Mouse (Mus musculus) hindbrain, embryonic 15.5 days (tissue): ENCODE data around the gene Nipbl. TPM values are rescaled to one million over a fixed set of nuclear protein-coding genes. Genes with fewer than 3 reads are reported as not detected.
A peak's percentile ranks its signal among the peaks of the same experiment; 100 is the strongest.

Experiments used
- ATAC-seq: fragments of 200-750 bp; cut with Nextera tagmentation; 2 replicates; pipeline ENCODE4 v1.8.0; 2017; ENCODE audit warnings: low read depth, moderate number of reproducible peaks, moderate TSS enrichment; ENCODE audit not compliant: low FRiP score
- H3K27ac ChIP-seq: fragments of 300-500 bp; sonication (generic); replicated peaks from 2 replicates; pipeline ENCODE4 v1.5.1; 2015; ENCODE audit warnings: mild to moderate bottlenecking, inconsistent platforms
- H3K27me3 ChIP-seq: fragments of 300-500 bp; sonication (generic); 2 replicates; pipeline ENCODE4 v1.6.1; 2015; ENCODE audit warnings: control low read depth, inconsistent platforms
- H3K36me3 ChIP-seq: fragments of 300-500 bp; sonication (generic); 2 replicates; pipeline ENCODE4 v1.6.1; 2015; ENCODE audit warnings: control low read depth, inconsistent platforms
- H3K4me1 ChIP-seq: fragments of 300-500 bp; sonication (generic); replicated peaks from 2 replicates; pipeline ENCODE4 v1.6.1; 2015; ENCODE audit warnings: control low read depth, inconsistent platforms
- H3K4me2 ChIP-seq: fragments of 300-500 bp; sonication (generic); 2 replicates; pipeline ENCODE4 v1.6.1; 2015; ENCODE audit warnings: moderate library complexity, mild to moderate bottlenecking, inconsistent platforms
- H3K4me3 ChIP-seq: fragments of 300-500 bp; sonication (generic); 2 replicates; pipeline ENCODE4 v1.5.1; 2015; ENCODE audit warnings: mild to moderate bottlenecking, inconsistent platforms
- H3K9ac ChIP-seq: fragments of 300-500 bp; sonication (generic); 2 replicates; pipeline ENCODE4 v1.6.1; 2015; ENCODE audit warnings: inconsistent platforms
- H3K9me3 ChIP-seq: fragments of 300-500 bp; sonication (generic); 2 replicates; pipeline ENCODE4 v1.6.1; 2016; ENCODE audit warnings: control low read depth, inconsistent platforms
- WGBS: fragments of 180-500 bp; shearing (Covaris S2); methylation state at CpG from one replicate; pipeline ENCODE4 v1.1.7; 2015; 5-methylcytosine and 5-hydroxymethylcytosine counted together
- polyA plus RNA-seq: library from polyadenylated mRNA; unstranded; fragments of >200 nt; fragmentation: Nextera tagmentation; extraction: Ambion mirVana; gene quantifications from 2 replicates; pipeline ENCODE4 v1.2.1, GENCODE M21; 2015

Nipbl gene
- polyA plus RNA-seq, 1 experiment from 2014 or later, result 13.7 TPM

- Histone ChIP-seq H3K27me3 (no peaks in the 10 kb centered on the region), H3K9me3 (no peaks in the 10 kb centered on the region), H3K9ac (peak overlapping the region; percentile 81), H3K36me3 (no peaks in the 10 kb centered on the region), H3K4me2 (peak overlapping the region; percentile 99), H3K4me1 (peaks cover 35% of the 10 kb centered on the region), H3K4me3 (peak overlapping the region; percentile 96), H3K27ac (peak overlapping the region; percentile 98; the same call in 1 of the 2 replicates)
- no peak for ATAC-seq
- under 1% methylated on average over 19 of the region's 19 CpGs for WGBS
Observed at GRCm38 (mm10) chr15:8445951-8446419, 1.7 kb upstream of the Nipbl start.

GRCm38 (mm10) chr15:8444890-8445597 lies 781 bp upstream of the Nipbl start:
- Histone ChIP-seq H3K9me3 (no peaks in the 10 kb centered on the region), H3K9ac (peak overlapping the region; percentile 81), H3K36me3 (no peaks in the 10 kb centered on the region), H3K4me3 (peak overlapping the region; percentile 96), H3K4me1 (peaks cover 35% of the 10 kb centered on the region), H3K4me2 (peak overlapping the region; percentile 99), H3K27me3 (no peaks in the 10 kb centered on the region), H3K27ac (peak overlapping the region; percentile 98)
- WGBS, result under 1% methylated on average over 48 of the region's 57 CpGs
- peak; percentile 79 for ATAC-seq

GRCm38 (mm10) chr15:8443168-8443925 lies 916 bp downstream of the Nipbl start:
- peak overlapping the region; percentile 81 for H3K9ac ChIP-seq
- peak; percentile 55 for ATAC-seq
- peaks cover 33% of the 10 kb centered on the region for H3K4me1 ChIP-seq
- peak overlapping the region; percentile 68 for H3K4me2 ChIP-seq
- under 1% methylated on average over 40 of the region's 40 CpGs for WGBS
- no peaks in the 10 kb centered on the region for H3K9me3 ChIP-seq
- no peaks in the 10 kb centered on the region for H3K27me3 ChIP-seq
- peak overlapping the region; percentile 98 for H3K27ac ChIP-seq
- H3K36me3 ChIP-seq, result no peaks in the 10 kb centered on the region
- H3K4me3 ChIP-seq, result peak overlapping the region; percentile 96

- 1% methylated on average over 6 of the region's 6 CpGs for WGBS
- H3K9me3 ChIP-seq, result no peaks in the 10 kb centered on the region
- peaks cover 30% of the 10 kb centered on the region for H3K4me1 ChIP-seq
- peak overlapping the region; percentile 96 for H3K4me3 ChIP-seq
- peak overlapping the region; percentile 81 for H3K9ac ChIP-seq
- H3K36me3 ChIP-seq, result no peaks in the 10 kb centered on the region
- H3K27me3 ChIP-seq, result no peaks in the 10 kb centered on the region
- H3K27ac ChIP-seq, result peak overlapping the region; percentile 98; the same call in 1 of the 2 replicates
- no peak for ATAC-seq
- H3K4me2 ChIP-seq, result peak overlapping the region; percentile 68
Observed at GRCm38 (mm10) chr15:8442761-8443160, 1.5 kb downstream of the Nipbl start.

- under 1% methylated on average over 11 of the region's 11 CpGs for WGBS
- H3K27ac ChIP-seq, result 0 out of 2 replicates have a peak overlapping the region, but pooled peaks have one; percentile 48
- H3K4me1 ChIP-seq, result peaks cover 24% of the 10 kb centered on the region
- H3K27me3 ChIP-seq, result no peaks in the 10 kb centered on the region
- H3K9me3 ChIP-seq, result no peaks in the 10 kb centered on the region
- no peaks in the 10 kb centered on the region for H3K36me3 ChIP-seq
- peak overlapping the region; percentile 68 for H3K4me2 ChIP-seq
- no peak for ATAC-seq
- H3K9ac ChIP-seq, result peak overlapping the region; percentile 81
- peak overlapping the region; percentile 96 for H3K4me3 ChIP-seq
Observed at GRCm38 (mm10) chr15:8442156-8442555, 2.1 kb downstream of the Nipbl start.

GRCm38 (mm10) chr15:8433239-8433947 lies 10.9 kb downstream of the Nipbl start:
- Histone ChIP-seq H3K9ac (no peak overlapping the region), H3K4me2 (no peak overlapping the region), H3K9me3 (no peaks in the 10 kb centered on the region), H3K36me3 (no peaks in the 10 kb centered on the region), H3K4me3 (no peak overlapping the region), H3K27me3 (no peaks in the 10 kb centered on the region), H3K4me1 (no peaks in the 10 kb centered on the region), H3K27ac (no peak overlapping the region)
- 97% methylated on average over 2 of the region's 2 CpGs for WGBS
- ATAC-seq, result no peak

- no peaks in the 10 kb centered on the region for H3K9me3 ChIP-seq
- ATAC-seq, result no peak
- WGBS, result 90% methylated on average over 2 of the region's 2 CpGs
- H3K4me2 ChIP-seq, result no peak overlapping the region
- no peak overlapping the region for H3K4me3 ChIP-seq
- no peaks in the 10 kb centered on the region for H3K36me3 ChIP-seq
- no peaks in the 10 kb centered on the region for H3K27me3 ChIP-seq
- no peak overlapping the region for H3K27ac ChIP-seq
- H3K9ac ChIP-seq, result no peak overlapping the region
- H3K4me1 ChIP-seq, result no peaks in the 10 kb centered on the region
Observed at GRCm38 (mm10) chr15:8432534-8432933, 11.7 kb downstream of the Nipbl start.

GRCm38 (mm10) chr15:8429502-8429901 lies 14.8 kb downstream of the Nipbl start:
- no peak for ATAC-seq
- Histone ChIP-seq H3K9me3 (no peaks in the 10 kb centered on the region), H3K4me1 (no peaks in the 10 kb centered on the region), H3K4me2 (no peak overlapping the region), H3K36me3 (no peaks in the 10 kb centered on the region), H3K9ac (no peak overlapping the region), H3K27me3 (no peaks in the 10 kb centered on the region), H3K27ac (no peak overlapping the region), H3K4me3 (no peak overlapping the region)
- 91% methylated on average over 5 of the region's 5 CpGs for WGBS

- H3K9ac ChIP-seq, result no peak overlapping the region
- H3K36me3 ChIP-seq, result no peaks in the 10 kb centered on the region
- no peaks in the 10 kb centered on the region for H3K9me3 ChIP-seq
- no peak for ATAC-seq
- H3K27me3 ChIP-seq, result no peaks in the 10 kb centered on the region
- no peak overlapping the region for H3K4me3 ChIP-seq
- no peaks in the 10 kb centered on the region for H3K4me1 ChIP-seq
- no peak overlapping the region for H3K4me2 ChIP-seq
- no peak overlapping the region for H3K27ac ChIP-seq
- 23% methylated on average over 6 of the region's 6 CpGs for WGBS
Observed at GRCm38 (mm10) chr15:8420909-8421308, 23.4 kb downstream of the Nipbl start.

GRCm38 (mm10) chr15:8416500-8417138 lies 27.6 kb downstream of the Nipbl start:
- Histone ChIP-seq H3K4me1 (no peaks in the 10 kb centered on the region), H3K4me3 (no peak overlapping the region), H3K9me3 (no peaks in the 10 kb centered on the region), H3K36me3 (no peaks in the 10 kb centered on the region), H3K4me2 (no peak overlapping the region), H3K27me3 (no peaks in the 10 kb centered on the region), H3K9ac (no peak overlapping the region), H3K27ac (no peak overlapping the region)
- no peak for ATAC-seq
- WGBS, result 87% methylated on average over 4 of the region's 4 CpGs

GRCm38 (mm10) chr15:8413356-8413755 lies 30.9 kb downstream of the Nipbl start:
- Histone ChIP-seq H3K4me3 (no peak overlapping the region), H3K4me1 (no peaks in the 10 kb centered on the region), H3K9ac (no peak overlapping the region), H3K27ac (no peak overlapping the region), H3K9me3 (no peaks in the 10 kb centered on the region), H3K36me3 (no peaks in the 10 kb centered on the region), H3K27me3 (no peaks in the 10 kb centered on the region), H3K4me2 (no peak overlapping the region)
- no peak for ATAC-seq
- WGBS, result 90% methylated on average over 3 of the region's 3 CpGs
